In genomic region chr15:82106953-82107555, GRCm38 (mm10) we compare ENCODE assay signal across 9 mouse cellular contexts. TPM values are rescaled to one million over a fixed set of nuclear protein-coding genes. Genes with fewer than 3 reads are reported as not detected.
A peak's percentile ranks its signal among the peaks of the same experiment; 100 is the strongest.
DNase-seq lines count a peak whose midpoint lies in the region; ATAC-seq and TF ChIP-seq lines count a peak whose summit lies in the region.
"Had no signal": no experiment of that assay in that cellular context is flagged by ENCODE, and none has a peak within 500 bp of the region (broad histone marks: within the 10 kb centered on the region; RNA-seq: fewer than 3 reads in every experiment).

No protein-coding gene starts in this region.

- H3K4me3 ChIP-seq in hindbrain, embryonic 11.5 days (ENCODE audit: low read depth, low read length): no peak overlapping the region
- H3K4me3 ChIP-seq in hindbrain, embryonic 13.5 days: no peak overlapping the region
- no peak overlapping the region for H3K4me3 ChIP-seq in MEL (ENCODE audit: control insufficient read depth in 1 of 2, insufficient read depth in 1 of 2, low read depth in 2 of 2, low read length in 2 of 2)
- H3K4me3 ChIP-seq in midbrain, postnatal 0 days (ENCODE audit: low read depth, low read length): no peak overlapping the region

- DNase-seq in hindbrain, embryonic 11.5 days (ENCODE audit: low spot score): peak; percentile 75
- DNase-seq in A20 (ENCODE audit: low read depth, low spot score) (peak; percentile 48), MEL (ENCODE audit: low read depth, low spot score) (peak; percentile 32)
- peak; percentile 64 for DNase-seq in cerebellum, adult 9-11 months
- peak; percentile 56 to 81 for DNase-seq in layer of hippocampus, adult 18-20 months (ENCODE audit: low spot score in 2 of 2)
- peak; percentile 32 for DNase-seq in midbrain, postnatal 0 days (ENCODE audit: low spot score)

- no peaks in the 10 kb centered on the region for H3K9me3 ChIP-seq in hindbrain, embryonic 11.5 days (ENCODE audit: control insufficient read depth, low read length)
- no peaks in the 10 kb centered on the region for H3K9me3 ChIP-seq in hindbrain, embryonic 13.5 days
- no peaks in the 10 kb centered on the region for H3K9me3 ChIP-seq in MEL (replicated peaks; ENCODE audit: insufficient read depth, low read length)
- no peaks in the 10 kb centered on the region for H3K9me3 ChIP-seq in midbrain, postnatal 0 days (ENCODE audit: low read length)

- H3K27me3 ChIP-seq in hindbrain, embryonic 11.5 days (ENCODE audit: control insufficient read depth, insufficient read depth, low read length): no peaks in the 10 kb centered on the region
- 0 out of 2 replicates have a peak, but pooled peaks cover 3% of the 10 kb centered on the region for H3K27me3 ChIP-seq in hindbrain, embryonic 13.5 days
- peaks cover 8 to 17% of the 10 kb centered on the region in 2 experiments for H3K27me3 ChIP-seq in MEL (ENCODE audit: control insufficient read depth in 1 of 2, insufficient read depth in 2 of 2, low read length in 2 of 2)
- no peaks in the 10 kb centered on the region for H3K27me3 ChIP-seq in midbrain, postnatal 0 days (ENCODE audit: insufficient read depth, low read length)

- no peak for TF ChIP-seq EP300 in MEL (IDR thresholded peaks at IDR 0.05; ENCODE audit: low read depth in 1 of 2, low read length in 2 of 2)

- peak; percentile 66 to 74 (median 67) for TF ChIP-seq CTCF in MEL (IDR thresholded peaks at IDR 0.05 in 2 of 3, conservative IDR thresholded peaks at IDR 0.05 in 1 of 3; ENCODE audit: control insufficient read depth in 1 of 3, insufficient read depth in 1 of 3, low read depth in 2 of 3, low read length in 3 of 3, poor library complexity in 1 of 3, severe bottlenecking in 1 of 3)
- peak; percentile 68 for TF ChIP-seq CTCF in midbrain, postnatal 0 days (IDR thresholded peaks at IDR 0.05)

- H3K27ac ChIP-seq in hindbrain, embryonic 11.5 days (ENCODE audit: low read depth, low read length): no peak overlapping the region
- no peak overlapping the region for H3K27ac ChIP-seq in hindbrain, embryonic 13.5 days
- no peak overlapping the region for H3K27ac ChIP-seq in MEL (ENCODE audit: control insufficient read depth, low read depth, low read length)
- H3K27ac ChIP-seq in midbrain, postnatal 0 days (ENCODE audit: low read depth, low read length): no peak overlapping the region

- H3K4me2 ChIP-seq in hindbrain, embryonic 11.5 days (replicated peaks; ENCODE audit: low read depth, low read length): no peak overlapping the region
- H3K4me2 ChIP-seq in hindbrain, embryonic 13.5 days: no peak overlapping the region
- no peak overlapping the region for H3K4me2 ChIP-seq in midbrain, postnatal 0 days (ENCODE audit: low read depth, low read length, poor library complexity, severe bottlenecking)

- no peak for TF ChIP-seq POLR2A in MEL (IDR thresholded peaks at IDR 0.05; ENCODE audit: control insufficient read depth in 1 of 2, insufficient read depth in 1 of 2, low read depth in 1 of 2, low read length in 2 of 2, poor library complexity in 1 of 2)

- H3K79me2 ChIP-seq in MEL (ENCODE audit: control insufficient read depth, insufficient read depth, low read length, poor library complexity): no peaks in the 10 kb centered on the region

- WGBS in hindbrain, embryonic 11.5 days: 13% methylated on average over 8 of the region's 8 CpGs
- WGBS in hindbrain, embryonic 13.5 days: 18% methylated on average over 8 of the region's 8 CpGs
- WGBS in midbrain, postnatal 0 days: 16% methylated on average over 8 of the region's 8 CpGs

- no peak overlapping the region for H3K9ac ChIP-seq in hindbrain, embryonic 11.5 days (ENCODE audit: low read depth, low read length)
- no peak overlapping the region for H3K9ac ChIP-seq in hindbrain, embryonic 13.5 days
- H3K9ac ChIP-seq in MEL (ENCODE audit: control insufficient read depth, low read depth, low read length, poor library complexity, severe bottlenecking): no peak overlapping the region
- no peak overlapping the region for H3K9ac ChIP-seq in midbrain, postnatal 0 days (replicated peaks; ENCODE audit: low read length, poor library complexity, severe bottlenecking)

- peak; percentile 52 for TF ChIP-seq RAD21 in MEL (IDR thresholded peaks at IDR 0.05; ENCODE audit: low read depth, low read length)

- no peaks in the 10 kb centered on the region for H3K4me1 ChIP-seq in hindbrain, embryonic 11.5 days (replicated peaks; ENCODE audit: control insufficient read depth, insufficient read depth, low read length)
- no peaks in the 10 kb centered on the region for H3K4me1 ChIP-seq in hindbrain, embryonic 13.5 days (replicated peaks)
- H3K4me1 ChIP-seq in MEL (ENCODE audit: control insufficient read depth in 1 of 2, insufficient read depth in 2 of 2, low read length in 2 of 2): no peaks in the 10 kb centered on the region
- no peaks in the 10 kb centered on the region for H3K4me1 ChIP-seq in midbrain, postnatal 0 days (ENCODE audit: insufficient read depth, low read length)

- no peaks in the 10 kb centered on the region for H3K36me3 ChIP-seq in hindbrain, embryonic 11.5 days (ENCODE audit: control insufficient read depth, insufficient read depth, low read length)
- H3K36me3 ChIP-seq in hindbrain, embryonic 13.5 days: no peaks in the 10 kb centered on the region
- no peaks in the 10 kb centered on the region for H3K36me3 ChIP-seq in MEL (ENCODE audit: control insufficient read depth in 1 of 2, insufficient read depth in 2 of 2, low read length in 2 of 2)
- no peaks in the 10 kb centered on the region for H3K36me3 ChIP-seq in midbrain, postnatal 0 days (ENCODE audit: insufficient read depth, low read length)

- ATAC-seq in hindbrain, embryonic 11.5 days (ENCODE audit: low FRiP score): no peak
- ATAC-seq in hindbrain, embryonic 13.5 days (ENCODE audit: low FRiP score): no peak
- no peak for ATAC-seq in midbrain, postnatal 0 days (ENCODE audit: low FRiP score)
- no peak for ATAC-seq in megakaryocyte-erythroid progenitor cell, adult 5-6 weeks (replicated peaks; ENCODE audit: low FRiP score, low TSS enrichment, poor library complexity, severe bottlenecking)

RNA-seq across cellular contexts. Expression of gene Ccdc134, which starts 20.7 kb away (rescaled TPM):
- 17.0 and 17.2 TPM in 2 replicates for polyA plus RNA-seq in hindbrain, embryonic 11.5 days (2014; fragmentation: Nextera tagmentation; extraction: Ambion mirVana)
- polyA plus RNA-seq in hindbrain, embryonic 13.5 days (2015; fragmentation: Nextera tagmentation; extraction: Ambion mirVana): 13.0 and 14.8 TPM in 2 replicates
- total RNA-seq in MEL (2012; rRNA removed): 11.8 and 19.7 TPM in 2 replicates
- polyA plus RNA-seq in MEL (2012; ENCODE audit: insufficient read depth in 1 of 2, insufficient read length in 2 of 2, low read depth in 1 of 2, low replicate concordance in 2 of 2, missing spikeins in 1 of 2): 10 to 100 TPM in 1 of 2 experiments, not detected in 1; 17.5 TPM
- 10 to 100 TPM; 12.4 to 12.9 TPM for total RNA-seq in layer of hippocampus, adult 18-20 months (2021)
- total RNA-seq in midbrain, postnatal 0 days (2014; rRNA removed): 8.4 and 8.7 TPM in 2 replicates
- polyA plus RNA-seq in midbrain, postnatal 0 days (2015; fragmentation: Nextera tagmentation; extraction: Ambion mirVana): 6.9 and 7.7 TPM in 2 replicates
- total RNA-seq in megakaryocyte-erythroid progenitor cell, adult 5-6 weeks (2014; fragmentation: Nextera tagmentation): 14.3 and 17.4 TPM in 2 replicates
- 11.8 and 17.4 TPM in 2 replicates for total RNA-seq in megakaryocyte-erythroid progenitor cell, adult 5-6 weeks (2017)

RNA-seq across cellular contexts. Expression of gene Mei1, which starts 37.3 kb away (rescaled TPM):
- not detected in 2 replicates for polyA plus RNA-seq in hindbrain, embryonic 11.5 days (2014; fragmentation: Nextera tagmentation; extraction: Ambion mirVana)
- 0.05 TPM in 1 of 2 replicates, not detected in the other for polyA plus RNA-seq in hindbrain, embryonic 13.5 days (2015; fragmentation: Nextera tagmentation; extraction: Ambion mirVana)
- total RNA-seq in MEL (2012; rRNA removed): not detected in 2 replicates
- not detected for polyA plus RNA-seq in MEL (2012; ENCODE audit: insufficient read depth in 1 of 2, insufficient read length in 2 of 2, low read depth in 1 of 2, low replicate concordance in 2 of 2, missing spikeins in 1 of 2)
- total RNA-seq in layer of hippocampus, adult 18-20 months (2021): under 1 TPM; 0.25 to 0.50 TPM
- not detected in 2 replicates for total RNA-seq in midbrain, postnatal 0 days (2014; rRNA removed)
- 0.12 and 0.16 TPM in 2 replicates for polyA plus RNA-seq in midbrain, postnatal 0 days (2015; fragmentation: Nextera tagmentation; extraction: Ambion mirVana)
- total RNA-seq in megakaryocyte-erythroid progenitor cell, adult 5-6 weeks (2014; fragmentation: Nextera tagmentation): not detected in 2 replicates
- not detected in 2 replicates for total RNA-seq in megakaryocyte-erythroid progenitor cell, adult 5-6 weeks (2017)
- total RNA-seq: heart, adult 18-20 months had no signal

RNA-seq across cellular contexts. Expression of gene Srebf2, which starts 39.9 kb away (rescaled TPM):
- polyA plus RNA-seq in hindbrain, embryonic 11.5 days (2014; fragmentation: Nextera tagmentation; extraction: Ambion mirVana): 143 and 144 TPM in 2 replicates
- 179 and 193 TPM in 2 replicates for polyA plus RNA-seq in hindbrain, embryonic 13.5 days (2015; fragmentation: Nextera tagmentation; extraction: Ambion mirVana)
- 40.5 and 52.2 TPM in 2 replicates for total RNA-seq in MEL (2012; rRNA removed)
- 100 to 1,000 TPM in 1 of 2 experiments, not detected in 1; 161 TPM for polyA plus RNA-seq in MEL (2012; ENCODE audit: insufficient read depth in 1 of 2, insufficient read length in 2 of 2, low read depth in 1 of 2, low replicate concordance in 2 of 2, missing spikeins in 1 of 2)
- 100 to 1,000 TPM; 175 to 189 TPM for total RNA-seq in layer of hippocampus, adult 18-20 months (2021)
- total RNA-seq in midbrain, postnatal 0 days (2014; rRNA removed): 204 and 245 TPM in 2 replicates
- polyA plus RNA-seq in midbrain, postnatal 0 days (2015; fragmentation: Nextera tagmentation; extraction: Ambion mirVana): 141 and 150 TPM in 2 replicates
- total RNA-seq in megakaryocyte-erythroid progenitor cell, adult 5-6 weeks (2014; fragmentation: Nextera tagmentation): 41.0 and 43.3 TPM in 2 replicates
- 24.7 and 26.0 TPM in 2 replicates for total RNA-seq in megakaryocyte-erythroid progenitor cell, adult 5-6 weeks (2017)

RNA-seq across cellular contexts. Expression of gene 4930407I10Rik, which starts 48.1 kb away (rescaled TPM):
- polyA plus RNA-seq in hindbrain, embryonic 11.5 days (2014; fragmentation: Nextera tagmentation; extraction: Ambion mirVana): 0.08 TPM in 1 of 2 replicates, not detected in the other
- not detected in 2 replicates for polyA plus RNA-seq in hindbrain, embryonic 13.5 days (2015; fragmentation: Nextera tagmentation; extraction: Ambion mirVana)
- not detected in 2 replicates for total RNA-seq in MEL (2012; rRNA removed)
- not detected for polyA plus RNA-seq in MEL (2012; ENCODE audit: insufficient read depth in 1 of 2, insufficient read length in 2 of 2, low read depth in 1 of 2, low replicate concordance in 2 of 2, missing spikeins in 1 of 2)
- total RNA-seq in layer of hippocampus, adult 18-20 months (2021): not detected
- total RNA-seq in midbrain, postnatal 0 days (2014; rRNA removed): 0.05 TPM in 1 of 2 replicates, not detected in the other
- polyA plus RNA-seq in midbrain, postnatal 0 days (2015; fragmentation: Nextera tagmentation; extraction: Ambion mirVana): not detected in 2 replicates
- total RNA-seq in megakaryocyte-erythroid progenitor cell, adult 5-6 weeks (2014; fragmentation: Nextera tagmentation): not detected in 2 replicates
- not detected in 2 replicates for total RNA-seq in megakaryocyte-erythroid progenitor cell, adult 5-6 weeks (2017)
- total RNA-seq: heart, adult 18-20 months had no signal

RNA-seq across cellular contexts. Expression of gene Snu13, which starts 59.7 kb away (rescaled TPM):
- 262 and 282 TPM in 2 replicates for polyA plus RNA-seq in hindbrain, embryonic 11.5 days (2014; fragmentation: Nextera tagmentation; extraction: Ambion mirVana)
- 225 and 241 TPM in 2 replicates for polyA plus RNA-seq in hindbrain, embryonic 13.5 days (2015; fragmentation: Nextera tagmentation; extraction: Ambion mirVana)
- total RNA-seq in MEL (2012; rRNA removed): 262 and 297 TPM in 2 replicates
- polyA plus RNA-seq in MEL (2012; ENCODE audit: insufficient read depth in 1 of 2, insufficient read length in 2 of 2, low read depth in 1 of 2, low replicate concordance in 2 of 2, missing spikeins in 1 of 2): 100 to 1,000 TPM; 196 to 375 TPM
- 100 to 1,000 TPM; 117 TPM for total RNA-seq in layer of hippocampus, adult 18-20 months (2021)
- 174 and 179 TPM in 2 replicates for total RNA-seq in midbrain, postnatal 0 days (2014; rRNA removed)
- polyA plus RNA-seq in midbrain, postnatal 0 days (2015; fragmentation: Nextera tagmentation; extraction: Ambion mirVana): 242 and 274 TPM in 2 replicates
- total RNA-seq in megakaryocyte-erythroid progenitor cell, adult 5-6 weeks (2014; fragmentation: Nextera tagmentation): 295 and 336 TPM in 2 replicates
- total RNA-seq in megakaryocyte-erythroid progenitor cell, adult 5-6 weeks (2017): 286 and 307 TPM in 2 replicates
